Mouse (Mus musculus) heart, embryonic 15.5 days (tissue): ENCODE measurements around the gene Ehd3. TPM values are rescaled to one million over a fixed set of nuclear protein-coding genes. Genes with fewer than 3 reads are reported as not detected.

Experiments used
- ATAC-seq: fragments of 200-750 bp; cut with Nextera tagmentation; replicated peaks from 2 replicates; pipeline ENCODE4 v1.8.0; 2017; ENCODE audit warnings: low read depth, moderate TSS enrichment; ENCODE audit not compliant: insufficient number of reproducible peaks, insufficient read depth, low FRiP score
- H3K27ac ChIP-seq: fragments of 300-500 bp; sonication (generic); 2 replicates; pipeline ENCODE4 v1.5.1; 2015; ENCODE audit warnings: mild to moderate bottlenecking, inconsistent platforms
- H3K27me3 ChIP-seq: fragments of 300-500 bp; sonication (generic); 2 replicates; pipeline ENCODE4 v1.6.1; 2015; ENCODE audit warnings: inconsistent platforms
- H3K36me3 ChIP-seq: fragments of 300-500 bp; sonication (generic); 2 replicates; pipeline ENCODE4 v1.6.1; 2015; ENCODE audit warnings: mild to moderate bottlenecking, inconsistent platforms
- H3K4me1 ChIP-seq: fragments of 300-500 bp; sonication (generic); replicated peaks from 2 replicates; pipeline ENCODE4 v1.6.1; 2015; ENCODE audit warnings: inconsistent platforms
- H3K4me2 ChIP-seq: fragments of 300-500 bp; sonication (generic); 2 replicates; pipeline ENCODE4 v1.6.1; 2015; ENCODE audit warnings: inconsistent platforms, mild to moderate bottlenecking, moderate library complexity
- H3K4me3 ChIP-seq: fragments of 300-500 bp; sonication (generic); 2 replicates; pipeline ENCODE4 v1.5.1; 2015; ENCODE audit warnings: mild to moderate bottlenecking, inconsistent platforms
- H3K9ac ChIP-seq: fragments of 300-500 bp; sonication (generic); 2 replicates; pipeline ENCODE4 v1.6.1; 2015; ENCODE audit warnings: mild to moderate bottlenecking, inconsistent platforms
- H3K9me3 ChIP-seq: fragments of 300-500 bp; sonication (generic); replicated peaks from 2 replicates; pipeline ENCODE4 v1.6.1; 2016; ENCODE audit warnings: inconsistent platforms
- WGBS: fragments of 180-500 bp; shearing (Covaris S2); methylation state at CpG from one replicate; pipeline ENCODE4 v1.1.7; 2015; ENCODE audit warnings: mixed read lengths; 5-methylcytosine and 5-hydroxymethylcytosine counted together
- polyA plus RNA-seq: library from polyadenylated mRNA; unstranded; fragments of >200 nt; fragmentation: Nextera tagmentation; extraction: Ambion mirVana; gene quantifications from 2 replicates; pipeline ENCODE4 v1.2.1, GENCODE M21; 2015

Gene Ehd3
- polyA plus RNA-seq, 1 experiment from 2014 or later: 2.6 TPM

DNA sequence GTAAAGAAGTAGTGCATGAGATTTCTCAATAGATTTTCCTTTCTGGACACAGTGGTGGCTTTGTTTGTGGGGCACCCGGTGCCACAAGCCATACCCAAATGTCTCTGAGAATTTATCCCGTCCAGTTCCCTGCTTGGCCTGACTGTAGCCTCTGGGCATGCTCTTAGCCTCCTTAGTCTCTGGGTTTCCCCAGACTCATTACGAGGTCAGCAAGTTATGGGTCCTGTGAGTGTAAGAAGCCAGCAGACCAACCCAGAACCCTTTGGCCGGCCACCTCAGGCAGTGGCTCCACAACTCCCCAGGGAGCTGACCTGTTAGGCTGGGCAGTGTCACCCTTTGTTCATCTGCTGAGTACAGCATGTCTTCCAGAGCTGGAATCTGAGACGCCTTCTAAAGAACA, 7.6 kb downstream of the Ehd3 start:
- 69% methylated on average over 5 of the region's 5 CpGs for WGBS
- no peak for ATAC-seq
- 0 out of 2 replicates have a peak, but pooled peaks cover 3% of the 10 kb centered on the region for H3K4me1 ChIP-seq

DNA sequence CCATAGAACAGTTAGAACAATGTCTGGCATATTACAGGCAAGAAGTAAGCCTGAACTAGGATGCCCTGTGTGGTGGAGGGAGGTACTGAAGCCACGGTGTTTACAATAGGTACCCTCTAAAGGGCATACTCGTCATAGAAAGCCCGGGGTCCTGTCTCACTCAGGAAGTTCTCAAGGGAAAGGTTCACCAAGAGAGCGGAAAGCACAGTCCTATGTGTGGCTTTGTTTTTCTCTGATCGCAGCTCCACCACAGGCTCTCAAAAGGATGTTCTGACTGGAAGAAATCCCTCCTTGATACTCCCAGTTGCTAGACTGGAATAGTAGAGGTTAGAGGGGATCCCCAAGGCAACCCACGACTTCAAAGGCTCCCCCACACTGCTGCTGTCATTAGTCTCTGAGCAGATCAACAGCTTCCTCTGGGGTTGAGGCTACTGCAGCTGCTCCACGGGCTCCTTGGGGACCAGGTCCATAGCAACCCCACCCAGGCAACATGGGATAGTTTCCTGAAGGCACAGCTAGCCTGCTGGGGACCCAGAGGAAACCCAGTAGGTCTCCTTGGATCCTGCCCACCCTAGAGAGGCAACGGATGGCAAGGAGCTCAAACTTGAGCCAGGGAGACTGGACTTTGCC, 9.2 kb downstream of the Ehd3 start:
- Histone ChIP-seq H3K9me3 (no peaks in the 10 kb centered on the region), H3K4me1 (0 out of 2 replicates have a peak, but pooled peaks cover 2% of the 10 kb centered on the region), H3K9ac (no peak overlapping the region), H3K27ac (no peak overlapping the region), H3K4me2 (no peak overlapping the region), H3K36me3 (no peaks in the 10 kb centered on the region), H3K4me3 (no peak overlapping the region), H3K27me3 (no peaks in the 10 kb centered on the region)
- no peak for ATAC-seq
- WGBS: 64% methylated on average over 8 of the region's 8 CpGs

More for the DNA sequence above, 7.6 kb downstream of the Ehd3 start:
- H3K27me3 ChIP-seq: no peaks in the 10 kb centered on the region
- no peaks in the 10 kb centered on the region for H3K36me3 ChIP-seq
- H3K4me2 ChIP-seq: no peak overlapping the region
- no peak overlapping the region for H3K9ac ChIP-seq
- no peak overlapping the region for H3K4me3 ChIP-seq
- H3K27ac ChIP-seq: no peak overlapping the region
- no peaks in the 10 kb centered on the region for H3K9me3 ChIP-seq

DNA sequence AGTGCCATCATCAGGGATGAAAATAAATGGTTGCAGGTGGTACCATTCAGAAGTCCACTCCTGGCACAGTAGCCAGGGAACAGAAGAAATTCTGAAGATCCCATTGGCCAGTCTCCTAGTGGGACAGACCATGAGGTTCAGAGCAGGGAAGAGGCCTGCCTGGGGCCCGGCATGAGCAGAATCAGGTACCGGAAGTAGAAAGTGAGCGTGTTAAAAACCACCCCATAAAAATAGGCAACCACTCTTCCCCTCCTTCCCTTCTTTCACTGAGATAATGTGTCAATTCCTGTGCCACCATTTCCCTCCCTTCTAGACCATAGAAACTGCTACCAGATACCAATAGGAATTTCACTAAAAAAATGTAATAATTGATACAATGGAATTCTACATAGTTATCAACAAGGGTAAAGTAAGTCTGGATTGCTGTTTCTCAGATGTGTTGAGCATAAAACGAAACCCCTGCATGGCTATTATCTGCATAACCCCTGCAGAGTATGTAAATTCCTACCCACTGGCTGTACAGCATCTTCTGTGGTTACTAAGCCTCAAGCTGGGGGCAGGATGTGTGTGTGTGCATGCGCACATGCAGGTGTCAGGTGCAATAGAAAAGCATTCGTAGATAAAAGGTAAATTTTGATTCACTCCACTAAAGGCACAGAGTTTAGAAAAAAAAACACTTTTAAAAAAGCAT, 10.7 kb downstream of the Ehd3 start:
- Histone ChIP-seq H3K4me2 (no peak overlapping the region), H3K27me3 (no peaks in the 10 kb centered on the region), H3K9me3 (no peaks in the 10 kb centered on the region), H3K36me3 (no peaks in the 10 kb centered on the region), H3K4me3 (no peak overlapping the region), H3K9ac (no peak overlapping the region), H3K27ac (no peak overlapping the region), H3K4me1 (no peaks in the 10 kb centered on the region)
- no peak for ATAC-seq
- WGBS: 85% methylated on average over 6 of the region's 6 CpGs

DNA sequence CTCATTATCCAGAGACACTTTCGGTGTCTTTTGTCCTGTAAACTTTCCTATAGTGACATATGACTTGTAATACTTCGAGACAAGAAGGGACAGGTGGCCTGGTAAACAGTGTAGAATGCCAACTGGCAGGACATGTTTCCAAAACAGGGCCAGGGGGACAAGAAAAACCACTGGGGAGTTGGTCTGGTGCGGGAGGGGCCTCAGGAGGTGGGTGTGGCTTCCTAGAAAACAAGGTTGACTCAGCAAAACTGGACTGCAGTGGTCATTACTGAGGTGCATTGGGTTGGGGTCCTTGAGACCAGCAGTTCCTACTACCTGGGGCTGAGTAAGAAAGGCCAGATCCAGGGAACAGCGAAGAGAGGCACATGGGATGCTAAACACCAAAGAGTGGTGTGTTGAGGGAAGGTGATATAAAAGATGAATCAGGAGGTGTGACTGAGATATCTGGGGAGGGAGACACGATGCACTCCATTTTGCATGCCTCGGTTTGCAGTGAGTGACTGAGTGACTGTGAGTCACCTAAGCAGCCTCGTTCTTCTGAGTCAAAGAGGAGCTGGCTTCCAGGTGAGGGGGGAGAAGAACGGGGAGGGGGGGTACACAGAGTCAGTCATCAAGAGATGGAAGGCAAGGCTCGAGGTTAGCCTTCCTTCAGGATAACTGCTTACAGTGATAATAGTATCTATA, 13.9 kb downstream of the Ehd3 start:
- no peak overlapping the region for H3K4me2 ChIP-seq
- H3K27ac ChIP-seq: no peak overlapping the region
- H3K9me3 ChIP-seq: no peaks in the 10 kb centered on the region
- ATAC-seq: no peak
- WGBS: 71% methylated on average over 9 of the region's 9 CpGs
- H3K4me1 ChIP-seq: peaks cover 7% of the 10 kb centered on the region; the same call in 1 of the 2 replicates
- no peak overlapping the region for H3K4me3 ChIP-seq
- no peaks in the 10 kb centered on the region for H3K27me3 ChIP-seq
- H3K9ac ChIP-seq: no peak overlapping the region
- no peaks in the 10 kb centered on the region for H3K36me3 ChIP-seq

DNA sequence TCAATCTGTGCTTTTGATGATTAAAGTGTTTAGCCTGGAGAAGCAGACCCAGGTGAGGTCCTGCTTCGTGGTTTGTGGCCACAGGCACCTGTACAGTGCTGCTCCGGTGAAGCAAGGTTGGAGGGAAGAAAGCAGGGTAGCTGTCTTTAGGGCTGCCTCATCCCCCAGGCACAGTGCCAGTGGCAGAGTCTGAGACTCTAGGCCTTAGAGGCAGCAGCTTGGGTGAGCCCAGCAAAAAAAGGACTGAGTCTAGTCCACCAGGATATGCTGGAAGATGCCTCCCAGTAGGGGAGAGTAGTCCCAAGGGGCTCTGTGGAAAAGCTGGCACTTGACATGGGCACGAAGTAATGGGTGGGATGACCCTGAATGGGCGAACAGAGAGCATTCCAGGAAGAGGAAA, 15.0 kb downstream of the Ehd3 start:
- no peaks in the 10 kb centered on the region for H3K27me3 ChIP-seq
- H3K27ac ChIP-seq: no peak overlapping the region
- no peak for ATAC-seq
- H3K9ac ChIP-seq: no peak overlapping the region
- H3K9me3 ChIP-seq: no peaks in the 10 kb centered on the region
- H3K4me1 ChIP-seq: peaks cover 12% of the 10 kb centered on the region
- H3K36me3 ChIP-seq: no peaks in the 10 kb centered on the region
- H3K4me3 ChIP-seq: no peak overlapping the region
- H3K4me2 ChIP-seq: no peak overlapping the region
- WGBS: 64% methylated on average over 4 of the region's 4 CpGs

DNA sequence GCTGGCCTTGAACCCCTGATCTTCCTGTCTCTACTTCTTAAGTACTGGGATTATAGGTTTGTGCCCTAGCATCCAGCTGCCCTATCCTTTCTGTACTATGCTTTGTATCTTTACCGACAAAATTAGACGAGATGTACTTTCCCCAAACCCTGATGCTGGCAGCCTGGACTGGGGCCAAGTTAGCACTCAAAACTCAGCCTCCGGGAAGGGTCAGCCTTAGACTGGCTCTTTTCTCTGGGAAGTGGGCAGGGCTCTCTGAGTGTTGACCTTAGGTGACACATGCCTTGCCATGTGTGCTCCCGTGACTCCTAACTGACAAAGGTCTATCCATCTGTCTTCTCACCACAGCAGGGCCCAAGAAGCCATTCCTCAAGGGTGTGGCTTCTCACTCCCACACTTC, 16.8 kb downstream of the Ehd3 start:
- ATAC-seq: no peak
- peaks cover 14% of the 10 kb centered on the region for H3K4me1 ChIP-seq
- no peak overlapping the region for H3K4me2 ChIP-seq
- no peak overlapping the region for H3K4me3 ChIP-seq
- no peak overlapping the region for H3K9ac ChIP-seq
- H3K9me3 ChIP-seq: no peaks in the 10 kb centered on the region
- H3K27me3 ChIP-seq: no peaks in the 10 kb centered on the region
- no peak overlapping the region for H3K27ac ChIP-seq
- H3K36me3 ChIP-seq: no peaks in the 10 kb centered on the region
- 34% methylated on average over 4 of the region's 4 CpGs for WGBS

DNA sequence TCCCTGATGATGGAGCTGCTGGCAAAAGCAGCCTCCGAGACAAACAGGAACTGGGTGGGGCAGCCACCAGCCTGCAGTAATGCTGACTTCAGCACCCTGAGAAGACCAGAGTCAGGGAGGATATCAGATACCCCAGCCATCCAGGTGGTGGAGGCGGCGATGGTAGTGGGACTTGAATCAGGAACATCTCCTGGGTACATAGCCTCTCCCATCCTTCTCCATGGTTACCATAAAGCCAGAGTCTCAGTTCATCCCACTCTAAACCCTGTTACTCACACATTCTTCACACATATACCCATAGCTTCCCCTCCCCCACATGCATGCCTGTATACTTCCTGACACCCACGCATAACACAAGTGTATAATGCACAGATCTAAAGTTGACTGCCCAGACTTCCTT, 18.3 kb downstream of the Ehd3 start:
- ATAC-seq: no peak
- no peak overlapping the region for H3K27ac ChIP-seq
- H3K4me2 ChIP-seq: no peak overlapping the region
- 66% methylated on average over 4 of the region's 4 CpGs for WGBS
- H3K36me3 ChIP-seq: no peaks in the 10 kb centered on the region
- no peak overlapping the region for H3K4me3 ChIP-seq
- H3K27me3 ChIP-seq: no peaks in the 10 kb centered on the region
- H3K9me3 ChIP-seq: no peaks in the 10 kb centered on the region
- H3K9ac ChIP-seq: no peak overlapping the region
- peaks cover 14% of the 10 kb centered on the region for H3K4me1 ChIP-seq

DNA sequence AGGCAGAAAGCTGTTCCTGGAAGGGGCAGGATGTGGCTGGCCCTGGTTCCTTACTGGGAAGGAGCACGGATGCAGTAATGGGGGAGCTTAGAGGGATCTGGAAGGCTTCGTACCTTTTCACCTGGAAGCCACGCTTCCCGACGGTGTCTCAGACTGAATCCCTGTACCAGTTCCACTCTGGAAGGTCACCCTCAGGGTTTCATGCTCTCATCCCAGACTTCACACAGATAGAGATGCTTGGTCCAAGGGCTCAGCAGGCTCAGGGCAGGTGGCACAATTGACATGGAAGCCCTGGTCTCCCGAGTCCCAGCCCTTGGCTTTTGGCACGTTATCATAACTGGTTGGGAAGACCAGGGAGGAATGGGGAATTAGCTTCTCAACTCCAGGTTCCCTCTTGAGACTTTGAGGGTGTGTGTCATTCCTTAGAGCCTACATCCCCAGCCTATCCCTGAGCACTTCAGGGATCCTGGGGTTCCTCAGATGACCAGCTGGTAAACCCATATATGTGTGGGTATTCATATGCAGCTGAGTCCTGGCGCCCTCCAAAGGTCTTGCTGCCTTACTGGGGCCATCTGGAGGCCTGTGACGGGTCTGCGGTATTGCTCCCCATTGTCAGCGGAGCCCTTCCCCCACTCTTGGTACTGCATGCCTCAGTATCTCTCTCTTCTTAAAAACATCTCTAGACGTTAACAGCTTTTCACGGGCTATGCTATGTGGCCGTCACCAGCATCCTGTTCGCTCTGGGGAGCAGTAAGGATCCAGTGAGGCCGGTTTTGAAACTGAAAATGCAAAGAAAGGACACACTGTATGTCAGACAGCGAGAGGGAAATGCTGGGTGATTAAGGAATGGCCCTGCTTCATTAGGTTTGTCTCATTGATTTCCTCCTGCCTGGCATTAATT, 19.4 kb downstream of the Ehd3 start:
- peaks cover 14% of the 10 kb centered on the region for H3K4me1 ChIP-seq
- no peak overlapping the region for H3K9ac ChIP-seq
- H3K9me3 ChIP-seq: no peaks in the 10 kb centered on the region
- H3K27ac ChIP-seq: no peak overlapping the region
- no peak for ATAC-seq
- no peaks in the 10 kb centered on the region for H3K36me3 ChIP-seq
- no peak overlapping the region for H3K4me3 ChIP-seq
- H3K4me2 ChIP-seq: no peak overlapping the region
- no peaks in the 10 kb centered on the region for H3K27me3 ChIP-seq
- 73% methylated on average over 17 of the region's 17 CpGs for WGBS

DNA sequence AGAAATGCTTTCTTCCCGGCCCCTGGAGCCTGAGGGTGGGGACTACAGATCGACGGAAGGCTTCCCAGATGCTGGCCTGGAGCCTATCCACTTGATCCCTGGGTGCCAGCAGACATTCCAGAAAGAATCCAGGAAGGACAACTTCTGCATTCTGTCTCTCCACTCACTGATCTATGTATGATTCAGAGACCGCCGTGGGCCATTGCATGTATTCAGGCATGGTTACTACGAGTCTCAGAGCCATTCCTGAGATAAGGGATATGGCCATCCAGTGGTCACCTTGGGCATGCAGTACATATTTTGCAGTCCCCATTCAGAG, 20.0 kb downstream of the Ehd3 start:
- Histone ChIP-seq H3K27ac (no peak overlapping the region), H3K4me3 (no peak overlapping the region), H3K9ac (no peak overlapping the region), H3K27me3 (no peaks in the 10 kb centered on the region), H3K4me1 (peaks cover 14% of the 10 kb centered on the region), H3K4me2 (no peak overlapping the region), H3K9me3 (no peaks in the 10 kb centered on the region), H3K36me3 (no peaks in the 10 kb centered on the region)
- 44% methylated on average over 6 of the region's 6 CpGs for WGBS
- no peak for ATAC-seq

DNA sequence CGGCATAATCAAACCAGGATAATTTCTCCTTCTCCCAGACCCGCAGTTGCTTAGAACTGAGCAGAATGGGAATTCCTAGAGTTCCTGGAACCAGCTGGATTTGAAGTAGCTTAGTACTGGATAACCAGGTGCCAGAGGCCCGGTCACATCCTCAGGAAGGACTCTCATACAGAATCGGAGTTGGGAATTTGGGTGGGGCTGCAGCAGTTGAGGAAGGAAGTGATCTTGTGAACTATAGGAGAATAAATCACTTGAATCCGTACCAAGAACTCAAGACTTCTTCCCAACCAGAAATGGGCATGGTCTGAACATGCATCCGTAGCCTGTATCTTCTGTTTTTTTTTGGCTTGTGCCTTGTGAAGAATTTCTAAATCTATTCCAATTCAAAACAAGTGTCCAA, 22.2 kb downstream of the Ehd3 start:
- no peaks in the 10 kb centered on the region for H3K27me3 ChIP-seq
- ATAC-seq: no peak
- H3K4me3 ChIP-seq: no peak overlapping the region
- no peak overlapping the region for H3K27ac ChIP-seq
- no peaks in the 10 kb centered on the region for H3K9me3 ChIP-seq
- no peak overlapping the region for H3K4me2 ChIP-seq
- peaks cover 7% of the 10 kb centered on the region for H3K4me1 ChIP-seq
- no peak overlapping the region for H3K9ac ChIP-seq
- H3K36me3 ChIP-seq: no peaks in the 10 kb centered on the region
- WGBS: 82% methylated on average over 6 of the region's 6 CpGs

DNA sequence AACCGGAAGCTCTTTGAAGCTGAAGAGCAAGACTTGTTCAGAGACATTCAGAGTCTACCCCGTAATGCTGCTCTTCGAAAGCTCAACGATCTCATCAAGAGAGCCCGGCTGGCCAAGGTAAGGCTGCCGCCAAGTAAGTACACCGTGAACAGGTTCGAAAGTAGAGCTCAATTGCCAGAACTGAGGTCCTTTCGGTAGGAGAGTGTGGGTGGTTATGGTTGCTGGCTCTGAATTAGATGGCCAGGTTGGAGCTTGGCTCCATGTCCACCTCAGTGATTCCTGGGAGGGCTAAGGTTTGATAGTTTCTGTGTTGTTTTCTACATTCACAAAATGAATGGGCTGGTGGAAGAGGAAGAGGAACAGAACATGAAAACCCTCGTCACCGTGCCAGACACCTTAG, 23.5 kb downstream of the Ehd3 start:
- no peaks in the 10 kb centered on the region for H3K27me3 ChIP-seq
- peaks cover 7% of the 10 kb centered on the region for H3K4me1 ChIP-seq
- H3K9me3 ChIP-seq: no peaks in the 10 kb centered on the region
- no peak overlapping the region for H3K4me2 ChIP-seq
- ATAC-seq: no peak
- WGBS: 92% methylated on average over 11 of the region's 11 CpGs
- H3K27ac ChIP-seq: no peak overlapping the region
- H3K36me3 ChIP-seq: no peaks in the 10 kb centered on the region
- H3K9ac ChIP-seq: no peak overlapping the region
- no peak overlapping the region for H3K4me3 ChIP-seq
